Mouse (Mus musculus) mammary gland, adult 2 months (tissue): ENCODE data around the gene Gm17402. TPM values are rescaled to one million over a fixed set of nuclear protein-coding genes. Genes with fewer than 3 reads are reported as not detected.

ENCODE experiments used
- polyA plus RNA-seq: library from polyadenylated mRNA; depleted of rRNA; stranded (reverse); fragments of >200 nt; gene quantifications from 2 replicates; pipeline ENCODE4 v1.2.3, GENCODE M21; 2012; ENCODE audit warnings: low replicate concordance; rRNA removed

Gm17402 gene
- not detected in 2 replicates for polyA plus RNA-seq

GRCm38 (mm10) chr3:67375063-67375462 lies at the start of gene Gm17402:
Gene Gm17402 (minus strand): TSS chr3:67375163.

GRCm38 (mm10) chr3:67373872-67374271 lies 1.1 kb downstream of the Gm17402 start, which contains the start of gene Mlf1:
Gene Mlf1 (plus strand): TSS chr3:67374097.

Other genes starting within 250 kb of the Gm17402 start
- gene Mlf1, start 1.1 kb downstream of the Gm17402 start, polyA plus RNA-seq: 0.36 and 20.1 TPM in 2 replicates
- 11.9 and 27.0 TPM in 2 replicates for gene Gfm1, start 54.9 kb upstream of the Gm17402 start, polyA plus RNA-seq
- gene Lxn, start 88.8 kb upstream of the Gm17402 start, polyA plus RNA-seq: 26.8 and 50.6 TPM in 2 replicates
- gene Rarres1, start 140.4 kb upstream of the Gm17402 start, polyA plus RNA-seq: 3.1 and 3.9 TPM in 2 replicates
- 48.9 and 49.6 TPM in 2 replicates for gene Mfsd1, start 207.6 kb upstream of the Gm17402 start, polyA plus RNA-seq